Mouse (Mus musculus): ENCODE data around the gene Maml2. TPM values are rescaled to one million over a fixed set of nuclear protein-coding genes. Genes with fewer than 3 reads are reported as not detected.

The Maml2 gene
- polyA plus RNA-seq, 1 experiment from 2014 or later = 11.4 TPM

- Histone ChIP-seq H3K27me3 (ENCODE audit: control insufficient read depth, insufficient read depth, low read length) (no peaks in the 10 kb centered on the region), H3K4me2 (replicated peaks; ENCODE audit: low read depth, low read length) (no peak overlapping the region), H3K4me3 (ENCODE audit: low read depth, low read length) (no peak overlapping the region), H3K4me1 (replicated peaks; ENCODE audit: control insufficient read depth, insufficient read depth, low read length) (no peaks in the 10 kb centered on the region), H3K36me3 (ENCODE audit: control insufficient read depth, insufficient read depth, low read length) (no peaks in the 10 kb centered on the region), H3K27ac (ENCODE audit: low read depth, low read length) (no peak overlapping the region), H3K9me3 (ENCODE audit: control insufficient read depth, low read length) (no peaks in the 10 kb centered on the region), H3K9ac (ENCODE audit: low read depth, low read length) (no peak overlapping the region)
- WGBS = 52% methylated on average over 5 of the region's 5 CpGs
- no peak for DNase-seq (ENCODE audit: low spot score)
- no peak for ATAC-seq (ENCODE audit: low FRiP score)
Measured at GRCm38 (mm10) chr9:13513135-13513534, 215.4 kb downstream of the Maml2 start.

GRCm38 (mm10) chr9:13514435-13514834 lies 216.7 kb downstream of the Maml2 start:
- Histone ChIP-seq H3K9me3 (ENCODE audit: control insufficient read depth, low read length) (no peaks in the 10 kb centered on the region), H3K4me1 (replicated peaks; ENCODE audit: control insufficient read depth, insufficient read depth, low read length) (no peaks in the 10 kb centered on the region), H3K27ac (ENCODE audit: low read depth, low read length) (no peak overlapping the region), H3K4me3 (ENCODE audit: low read depth, low read length) (no peak overlapping the region), H3K36me3 (ENCODE audit: control insufficient read depth, insufficient read depth, low read length) (no peaks in the 10 kb centered on the region), H3K4me2 (replicated peaks; ENCODE audit: low read depth, low read length) (no peak overlapping the region), H3K9ac (ENCODE audit: low read depth, low read length) (no peak overlapping the region), H3K27me3 (ENCODE audit: control insufficient read depth, insufficient read depth, low read length) (no peaks in the 10 kb centered on the region)
- no peak for ATAC-seq (ENCODE audit: low FRiP score)
- DNase-seq (ENCODE audit: low spot score) = no peak

- no peaks in the 10 kb centered on the region for H3K9me3 ChIP-seq (ENCODE audit: control insufficient read depth, low read length)
- no peak for ATAC-seq (ENCODE audit: low FRiP score)
- no peak overlapping the region for H3K4me2 ChIP-seq (replicated peaks; ENCODE audit: low read depth, low read length)
- H3K27me3 ChIP-seq (ENCODE audit: control insufficient read depth, insufficient read depth, low read length) = no peaks in the 10 kb centered on the region
- 78% methylated on average over 2 of the region's 2 CpGs for whole genome bisulfite sequencing
- no peaks in the 10 kb centered on the region for H3K36me3 ChIP-seq (ENCODE audit: control insufficient read depth, insufficient read depth, low read length)
- H3K4me3 ChIP-seq (ENCODE audit: low read depth, low read length) = no peak overlapping the region
- no peak overlapping the region for H3K9ac ChIP-seq (ENCODE audit: low read depth, low read length)
- H3K27ac ChIP-seq (ENCODE audit: low read depth, low read length) = no peak overlapping the region
- DNase-seq (ENCODE audit: low spot score) = no peak
- no peaks in the 10 kb centered on the region for H3K4me1 ChIP-seq (replicated peaks; ENCODE audit: control insufficient read depth, insufficient read depth, low read length)
Measured at GRCm38 (mm10) chr9:13515976-13516375, 218.2 kb downstream of the Maml2 start.

GRCm38 (mm10) chr9:13518031-13518430 lies 220.3 kb downstream of the Maml2 start:
- H3K27ac ChIP-seq (ENCODE audit: low read depth, low read length) = no peak overlapping the region
- no peak overlapping the region for H3K4me2 ChIP-seq (replicated peaks; ENCODE audit: low read depth, low read length)
- no peak overlapping the region for H3K4me3 ChIP-seq (ENCODE audit: low read depth, low read length)
- H3K36me3 ChIP-seq (ENCODE audit: control insufficient read depth, insufficient read depth, low read length) = no peaks in the 10 kb centered on the region
- H3K9ac ChIP-seq (ENCODE audit: low read depth, low read length) = no peak overlapping the region
- DNase-seq (ENCODE audit: low spot score) = no peak
- no peak for ATAC-seq (ENCODE audit: low FRiP score)
- no peaks in the 10 kb centered on the region for H3K9me3 ChIP-seq (ENCODE audit: control insufficient read depth, low read length)
- no peaks in the 10 kb centered on the region for H3K4me1 ChIP-seq (replicated peaks; ENCODE audit: control insufficient read depth, insufficient read depth, low read length)
- 77% methylated on average over 2 of the region's 2 CpGs for WGBS
- no peaks in the 10 kb centered on the region for H3K27me3 ChIP-seq (ENCODE audit: control insufficient read depth, insufficient read depth, low read length)

GRCm38 (mm10) chr9:13518441-13518971 lies 220.7 kb downstream of the Maml2 start:
- DNase-seq (ENCODE audit: low spot score) = no peak
- Histone ChIP-seq H3K9ac (ENCODE audit: low read depth, low read length) (no peak overlapping the region), H3K4me2 (replicated peaks; ENCODE audit: low read depth, low read length) (no peak overlapping the region), H3K27ac (ENCODE audit: low read depth, low read length) (no peak overlapping the region), H3K4me1 (replicated peaks; ENCODE audit: control insufficient read depth, insufficient read depth, low read length) (no peaks in the 10 kb centered on the region), H3K4me3 (ENCODE audit: low read depth, low read length) (no peak overlapping the region), H3K27me3 (ENCODE audit: control insufficient read depth, insufficient read depth, low read length) (no peaks in the 10 kb centered on the region), H3K9me3 (ENCODE audit: control insufficient read depth, low read length) (no peaks in the 10 kb centered on the region), H3K36me3 (ENCODE audit: control insufficient read depth, insufficient read depth, low read length) (no peaks in the 10 kb centered on the region)
- peak; percentile 35; the same call in 1 of the 2 replicates for ATAC-seq (ENCODE audit: low FRiP score)
- WGBS = 95% methylated on average over 2 of the region's 2 CpGs

GRCm38 (mm10) chr9:13522061-13522820 lies 224.5 kb downstream of the Maml2 start:
- Histone ChIP-seq H3K4me1 (replicated peaks; ENCODE audit: control insufficient read depth, insufficient read depth, low read length) (no peaks in the 10 kb centered on the region), H3K27ac (ENCODE audit: low read depth, low read length) (no peak overlapping the region), H3K9me3 (ENCODE audit: control insufficient read depth, low read length) (no peaks in the 10 kb centered on the region), H3K27me3 (ENCODE audit: control insufficient read depth, insufficient read depth, low read length) (no peaks in the 10 kb centered on the region), H3K36me3 (ENCODE audit: control insufficient read depth, insufficient read depth, low read length) (no peaks in the 10 kb centered on the region), H3K4me3 (ENCODE audit: low read depth, low read length) (no peak overlapping the region), H3K4me2 (replicated peaks; ENCODE audit: low read depth, low read length) (no peak overlapping the region), H3K9ac (ENCODE audit: low read depth, low read length) (no peak overlapping the region)
- DNase-seq (ENCODE audit: low spot score) (no peak), ATAC-seq (ENCODE audit: low FRiP score) (no peak)
- WGBS = 65% methylated on average over 9 of the region's 9 CpGs

- no peak overlapping the region for H3K27ac ChIP-seq (ENCODE audit: low read depth, low read length)
- no peaks in the 10 kb centered on the region for H3K27me3 ChIP-seq (ENCODE audit: control insufficient read depth, insufficient read depth, low read length)
- H3K36me3 ChIP-seq (ENCODE audit: control insufficient read depth, insufficient read depth, low read length) = no peaks in the 10 kb centered on the region
- ATAC-seq (ENCODE audit: low FRiP score) (no peak), DNase-seq (ENCODE audit: low spot score) (no peak)
- no peaks in the 10 kb centered on the region for H3K4me1 ChIP-seq (replicated peaks; ENCODE audit: control insufficient read depth, insufficient read depth, low read length)
- H3K9me3 ChIP-seq (ENCODE audit: control insufficient read depth, low read length) = no peaks in the 10 kb centered on the region
- no peak overlapping the region for H3K4me3 ChIP-seq (ENCODE audit: low read depth, low read length)
- no peak overlapping the region for H3K4me2 ChIP-seq (replicated peaks; ENCODE audit: low read depth, low read length)
- WGBS = 90% methylated on average over 3 of the region's 3 CpGs
- H3K9ac ChIP-seq (ENCODE audit: low read depth, low read length) = no peak overlapping the region
Measured at GRCm38 (mm10) chr9:13523046-13523445, 225.3 kb downstream of the Maml2 start.

GRCm38 (mm10) chr9:13525075-13525474 lies 227.3 kb downstream of the Maml2 start:
- Histone ChIP-seq H3K9ac (ENCODE audit: low read depth, low read length) (no peak overlapping the region), H3K27me3 (ENCODE audit: control insufficient read depth, insufficient read depth, low read length) (no peaks in the 10 kb centered on the region), H3K4me2 (replicated peaks; ENCODE audit: low read depth, low read length) (no peak overlapping the region), H3K27ac (ENCODE audit: low read depth, low read length) (no peak overlapping the region), H3K36me3 (ENCODE audit: control insufficient read depth, insufficient read depth, low read length) (no peaks in the 10 kb centered on the region), H3K4me1 (replicated peaks; ENCODE audit: control insufficient read depth, insufficient read depth, low read length) (no peaks in the 10 kb centered on the region), H3K4me3 (ENCODE audit: low read depth, low read length) (no peak overlapping the region), H3K9me3 (ENCODE audit: control insufficient read depth, low read length) (no peaks in the 10 kb centered on the region)
- DNase-seq (ENCODE audit: low spot score) = no peak
- WGBS = 92% methylated on average over 1 of the region's 1 CpGs
- no peak for ATAC-seq (ENCODE audit: low FRiP score)

GRCm38 (mm10) chr9:13525561-13526255 lies 228.0 kb downstream of the Maml2 start:
- no peaks in the 10 kb centered on the region for H3K4me1 ChIP-seq (replicated peaks; ENCODE audit: control insufficient read depth, insufficient read depth, low read length)
- no peaks in the 10 kb centered on the region for H3K36me3 ChIP-seq (ENCODE audit: control insufficient read depth, insufficient read depth, low read length)
- no peak overlapping the region for H3K9ac ChIP-seq (ENCODE audit: low read depth, low read length)
- DNase-seq (ENCODE audit: low spot score) (no peak), ATAC-seq (ENCODE audit: low FRiP score) (no peak)
- no peak overlapping the region for H3K4me2 ChIP-seq (replicated peaks; ENCODE audit: low read depth, low read length)
- H3K9me3 ChIP-seq (ENCODE audit: control insufficient read depth, low read length) = no peaks in the 10 kb centered on the region
- no peak overlapping the region for H3K4me3 ChIP-seq (ENCODE audit: low read depth, low read length)
- no peaks in the 10 kb centered on the region for H3K27me3 ChIP-seq (ENCODE audit: control insufficient read depth, insufficient read depth, low read length)
- H3K27ac ChIP-seq (ENCODE audit: low read depth, low read length) = no peak overlapping the region
- 81% methylated on average over 5 of the region's 5 CpGs for WGBS

All from hindbrain, embryonic 11.5 days (tissue).